In the genomic region with DNA sequence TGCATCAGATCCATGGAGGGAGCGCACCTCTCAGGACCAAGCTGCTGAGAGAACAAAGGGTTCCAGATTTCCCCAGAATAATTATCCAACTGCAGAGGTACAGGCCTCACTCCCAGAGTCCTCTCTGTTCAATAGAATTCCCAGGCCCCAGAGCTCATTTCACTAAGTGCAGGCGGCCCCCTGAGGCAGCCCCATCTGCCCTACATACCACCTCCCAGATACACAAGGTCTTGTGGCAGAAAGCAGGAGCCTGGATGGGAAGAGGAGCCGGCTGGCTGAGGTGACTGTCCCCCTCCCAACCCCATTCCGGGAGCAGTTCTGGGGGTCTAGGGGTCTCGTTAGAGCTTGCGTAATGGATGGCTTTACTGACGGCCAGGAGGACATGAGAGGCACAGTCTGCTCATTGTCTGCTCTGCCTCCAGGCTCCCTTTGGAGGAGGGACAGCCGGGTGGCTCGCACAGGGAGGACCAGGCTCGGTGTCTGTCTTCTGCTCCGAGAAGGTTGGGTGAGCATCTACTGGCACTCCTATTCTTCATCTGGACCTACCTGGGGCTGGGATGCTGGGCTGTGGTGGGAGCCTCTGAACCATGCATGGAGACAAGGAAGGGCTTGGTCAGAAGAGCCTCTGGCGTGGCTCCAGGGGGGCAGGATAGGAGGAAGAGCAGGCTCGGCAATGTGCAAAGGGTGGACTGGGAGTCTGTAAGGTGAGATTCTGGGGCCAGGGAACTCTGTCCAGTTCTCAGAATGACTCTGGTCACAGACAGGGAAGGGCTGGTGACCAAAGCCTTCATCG, we compare ENCODE assay signal across 13 mouse cellular contexts. TPM values are rescaled to one million over a fixed set of nuclear protein-coding genes. Genes with fewer than 3 reads are reported as not detected.
DNase-seq lines count a peak whose midpoint lies in the region; ATAC-seq lines count a peak whose summit lies in the region.
"Had no signal": no experiment of that assay in that cellular context is flagged by ENCODE, and none has a peak within 500 bp of the region (broad histone marks: within the 10 kb centered on the region; RNA-seq: fewer than 3 reads in every experiment).

No protein-coding gene starts in this region.

- H3K4me1 ChIP-seq in heart, embryonic 13.5 days: peaks cover 22% of the 10 kb centered on the region
- peaks cover 18% of the 10 kb centered on the region for H3K4me1 ChIP-seq in embryonic facial prominence, embryonic 12.5 days
- peaks cover 23% of the 10 kb centered on the region for H3K4me1 ChIP-seq in hindbrain, embryonic 13.5 days (replicated peaks)
- peaks cover 2% of the 10 kb centered on the region; the same call in 1 of the 2 replicates for H3K4me1 ChIP-seq in midbrain, embryonic 16.5 days (ENCODE audit: control insufficient read depth, insufficient read depth, low read length)

- no peaks in the 10 kb centered on the region for H3K9me3 ChIP-seq in heart, embryonic 13.5 days
- H3K9me3 ChIP-seq in embryonic facial prominence, embryonic 12.5 days: no peaks in the 10 kb centered on the region
- no peaks in the 10 kb centered on the region for H3K9me3 ChIP-seq in hindbrain, embryonic 13.5 days
- H3K9me3 ChIP-seq in midbrain, embryonic 16.5 days (replicated peaks; ENCODE audit: control insufficient read depth, low read length, poor library complexity, severe bottlenecking): no peaks in the 10 kb centered on the region

- no peak for ATAC-seq in heart, embryonic 13.5 days (ENCODE audit: extremely low read depth, insufficient number of reproducible peaks, low FRiP score, low TSS enrichment)
- peak; percentile 24; the same call in 1 of the 2 replicates for ATAC-seq in embryonic facial prominence, embryonic 12.5 days (ENCODE audit: insufficient number of reproducible peaks, insufficient read depth, low FRiP score, low TSS enrichment)
- peak; percentile 76 for ATAC-seq in hindbrain, embryonic 13.5 days (ENCODE audit: low FRiP score)
- no peak for ATAC-seq in midbrain, embryonic 16.5 days
- ATAC-seq in megakaryocyte-erythroid progenitor cell, adult 5-6 weeks (replicated peaks; ENCODE audit: low FRiP score, low TSS enrichment, poor library complexity, severe bottlenecking): no peak
- no peak for ATAC-seq in inflammation-experienced regulatory T-cells, adult 6 months
- ATAC-seq: lung, postnatal 0 days had no signal

- H3K4me3 ChIP-seq in heart, embryonic 13.5 days: no peak overlapping the region
- H3K4me3 ChIP-seq in embryonic facial prominence, embryonic 12.5 days: no peak overlapping the region
- H3K4me3 ChIP-seq in hindbrain, embryonic 13.5 days: peak overlapping the region; percentile 16
- no peak overlapping the region for H3K4me3 ChIP-seq in midbrain, embryonic 16.5 days (ENCODE audit: low read depth, low read length)

- DNase-seq in heart, adult 8-10 months (ENCODE audit: low spot score): no peak
- DNase-seq in B cell, adult 2 months: no peak
- DNase-seq: kidney, adult 18-20 months; spleen, adult 18-20 months; thymus, adult 18-20 months had no signal

- H3K27ac ChIP-seq in heart, embryonic 13.5 days (replicated peaks): no peak overlapping the region
- H3K27ac ChIP-seq in embryonic facial prominence, embryonic 12.5 days: no peak overlapping the region
- peak overlapping the region; percentile 80 for H3K27ac ChIP-seq in hindbrain, embryonic 13.5 days
- no peak overlapping the region for H3K27ac ChIP-seq in midbrain, embryonic 16.5 days (ENCODE audit: low read length)

- H3K4me2 ChIP-seq in heart, embryonic 13.5 days: no peak overlapping the region
- no peak overlapping the region for H3K4me2 ChIP-seq in embryonic facial prominence, embryonic 12.5 days (replicated peaks)
- H3K4me2 ChIP-seq in hindbrain, embryonic 13.5 days: peak overlapping the region; percentile 30
- H3K4me2 ChIP-seq in midbrain, embryonic 16.5 days (ENCODE audit: low read length): no peak overlapping the region

- WGBS in heart, embryonic 13.5 days: 60% methylated on average over 14 of the region's 14 CpGs
- 42% methylated on average over 14 of the region's 14 CpGs for WGBS in embryonic facial prominence, embryonic 12.5 days
- 43% methylated on average over 14 of the region's 14 CpGs for WGBS in hindbrain, embryonic 13.5 days
- 61% methylated on average over 14 of the region's 14 CpGs for WGBS in midbrain, embryonic 16.5 days

- H3K36me3 ChIP-seq in heart, embryonic 13.5 days: no peaks in the 10 kb centered on the region
- no peaks in the 10 kb centered on the region for H3K36me3 ChIP-seq in embryonic facial prominence, embryonic 12.5 days
- H3K36me3 ChIP-seq in hindbrain, embryonic 13.5 days: no peaks in the 10 kb centered on the region
- no peaks in the 10 kb centered on the region for H3K36me3 ChIP-seq in midbrain, embryonic 16.5 days (ENCODE audit: control insufficient read depth, insufficient read depth, low read length)

- peak overlapping the region; percentile 33; the same call in 1 of the 2 replicates for H3K9ac ChIP-seq in heart, embryonic 13.5 days
- no peak overlapping the region for H3K9ac ChIP-seq in embryonic facial prominence, embryonic 12.5 days
- H3K9ac ChIP-seq in hindbrain, embryonic 13.5 days: 0 out of 2 replicates have a peak overlapping the region, but pooled peaks have one; percentile 11
- H3K9ac ChIP-seq in midbrain, embryonic 16.5 days (ENCODE audit: low read depth, low read length): 0 out of 2 replicates have a peak overlapping the region, but pooled peaks have one; percentile 20

- no peaks in the 10 kb centered on the region for H3K27me3 ChIP-seq in heart, embryonic 13.5 days (replicated peaks)
- no peaks in the 10 kb centered on the region for H3K27me3 ChIP-seq in embryonic facial prominence, embryonic 12.5 days
- no peaks in the 10 kb centered on the region for H3K27me3 ChIP-seq in hindbrain, embryonic 13.5 days
- no peaks in the 10 kb centered on the region for H3K27me3 ChIP-seq in midbrain, embryonic 16.5 days (ENCODE audit: control insufficient read depth, insufficient read depth, low read depth, low read length)

RNA-seq across cellular contexts. Expression of a gene that starts 39.9 kb away (rescaled TPM):
- 49.9 and 52.8 TPM in 2 replicates for polyA plus RNA-seq in heart, embryonic 13.5 days (2015; fragmentation: Nextera tagmentation; extraction: Ambion mirVana)
- total RNA-seq in heart, adult 8-10 months (2022): 10 to 100 TPM; 65.1 to 92.0 (median 80.7) TPM
- polyA plus RNA-seq in embryonic facial prominence, embryonic 12.5 days (2016; fragmentation: Nextera tagmentation; extraction: Ambion mirVana): 58.4 and 63.1 TPM in 2 replicates
- polyA plus RNA-seq in hindbrain, embryonic 13.5 days (2015; fragmentation: Nextera tagmentation; extraction: Ambion mirVana): 58.7 and 61.9 TPM in 2 replicates
- 47.6 and 57.4 TPM in 2 replicates for polyA plus RNA-seq in midbrain, embryonic 16.5 days (2015; fragmentation: Nextera tagmentation; extraction: Ambion mirVana)
- total RNA-seq in megakaryocyte-erythroid progenitor cell, adult 5-6 weeks (2014; fragmentation: Nextera tagmentation): not detected in 2 replicates
- total RNA-seq in megakaryocyte-erythroid progenitor cell, adult 5-6 weeks (2017): not detected in 2 replicates
- polyA plus RNA-seq in inflammation-experienced regulatory T-cells, adult 6 months (2017; shearing (Covaris generic)): not detected
- total RNA-seq: common myeloid progenitor, adult 5-6 weeks had no signal

Comparison
In these comparisons a context has a peak if more than half of its experiments do, and no peak if none do; other contexts are left out.
1. ATAC-seq: peak in embryonic facial prominence, embryonic 12.5 days (single experiment) and hindbrain, embryonic 13.5 days (single experiment); none in heart, embryonic 13.5 days (single experiment), midbrain, embryonic 16.5 days (single experiment), megakaryocyte-erythroid progenitor cell, adult 5-6 weeks (single experiment) and inflammation-experienced regulatory T-cells, adult 6 months (single experiment).
2. RNA of a gene that starts 39.9 kb away (polyA plus RNA-seq): 58.7 to 61.9 TPM in hindbrain, embryonic 13.5 days, 58.4 to 63.1 TPM in embryonic facial prominence, embryonic 12.5 days, 47.6 to 57.4 TPM in midbrain, embryonic 16.5 days and 49.9 to 52.8 TPM in heart, embryonic 13.5 days; not detected in inflammation-experienced regulatory T-cells, adult 6 months; every median in the first group is over 10 times any median in the second.